Mouse (Mus musculus) urinary bladder, postnatal 25 days (tissue): ENCODE results near the gene Arid1b.
A peak's percentile ranks its signal among the peaks of the same experiment; 100 is the strongest.

Experiments used
- DNase-seq: peaks from one replicate; pipeline ENCODE4 v3.0.0; 2022; ENCODE audit warnings: low spot score

Arid1b gene

GRCm38 (mm10) chr17:5057286-5057685 lies 63.2 kb downstream of the Arid1b start:
- DNase-seq = no peak

DNA sequence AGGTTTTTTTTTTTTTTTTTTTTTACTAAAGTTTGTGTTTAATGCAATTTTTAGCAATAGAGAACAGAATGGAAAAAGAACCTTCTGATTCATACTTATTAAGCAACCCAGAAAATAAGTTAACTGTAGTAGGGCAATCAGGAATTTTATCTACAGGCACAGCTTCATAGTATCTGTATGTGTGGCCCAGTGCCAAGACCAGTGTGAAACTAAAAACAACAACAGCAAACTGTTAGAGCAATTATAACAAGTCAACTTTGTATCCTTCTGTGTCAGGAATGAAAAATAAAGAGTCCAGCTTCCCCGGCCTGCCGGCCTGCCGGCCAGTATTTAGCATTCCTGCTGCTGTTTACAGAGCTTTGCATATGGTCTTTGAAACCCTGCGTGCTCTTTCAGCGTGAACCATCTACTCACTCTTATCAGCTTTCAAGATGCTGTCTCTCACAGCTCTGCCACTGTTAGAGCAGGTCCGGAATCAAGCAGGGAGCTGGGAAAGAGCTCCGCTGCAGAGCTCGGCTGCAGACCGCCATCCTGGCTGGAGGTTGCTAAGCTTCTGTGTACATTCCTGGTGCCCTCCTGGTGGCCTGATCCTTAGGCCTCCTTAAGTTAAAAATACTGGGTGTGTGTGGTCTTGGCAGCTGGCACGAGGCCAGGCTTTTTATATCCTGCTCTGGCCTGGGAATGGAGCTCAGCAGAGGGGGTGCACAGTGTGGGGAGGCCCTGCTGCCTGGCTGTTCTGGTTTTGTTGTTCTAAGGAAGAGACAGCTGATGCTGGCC lies 64.0 kb downstream of the Arid1b start:
- no peak for DNase-seq

GRCm38 (mm10) chr17:5059092-5059601 lies 65.0 kb downstream of the Arid1b start:
- no peak for DNase-seq

- no peak for DNase-seq
These were observed 66.5 kb downstream of the Arid1b start for GRCm38 (mm10) chr17:5060515-5061084.

DNA sequence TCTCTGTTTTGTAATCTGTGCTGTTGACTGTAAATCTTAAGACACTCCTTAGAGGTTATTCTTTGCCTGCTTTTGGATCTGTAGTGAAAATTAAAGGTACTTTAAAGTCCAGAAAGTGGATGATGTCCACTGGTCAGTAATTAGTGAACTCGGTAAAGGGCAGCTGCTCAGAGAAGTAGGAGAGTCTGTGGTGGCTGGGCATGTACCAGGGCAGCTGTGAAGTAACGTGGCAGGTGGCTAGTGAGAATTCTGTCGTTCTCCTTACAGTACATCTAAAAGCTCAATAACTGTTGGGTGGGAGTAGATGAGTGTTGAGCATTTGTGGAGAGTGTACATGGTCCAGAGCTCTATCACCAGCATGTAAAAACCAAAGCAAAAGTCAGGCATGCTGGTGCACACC lies 67.1 kb downstream of the Arid1b start:
- DNase-seq = no peak

GRCm38 (mm10) chr17:5061593-5061992 lies 67.5 kb downstream of the Arid1b start:
- DNase-seq = no peak

DNA sequence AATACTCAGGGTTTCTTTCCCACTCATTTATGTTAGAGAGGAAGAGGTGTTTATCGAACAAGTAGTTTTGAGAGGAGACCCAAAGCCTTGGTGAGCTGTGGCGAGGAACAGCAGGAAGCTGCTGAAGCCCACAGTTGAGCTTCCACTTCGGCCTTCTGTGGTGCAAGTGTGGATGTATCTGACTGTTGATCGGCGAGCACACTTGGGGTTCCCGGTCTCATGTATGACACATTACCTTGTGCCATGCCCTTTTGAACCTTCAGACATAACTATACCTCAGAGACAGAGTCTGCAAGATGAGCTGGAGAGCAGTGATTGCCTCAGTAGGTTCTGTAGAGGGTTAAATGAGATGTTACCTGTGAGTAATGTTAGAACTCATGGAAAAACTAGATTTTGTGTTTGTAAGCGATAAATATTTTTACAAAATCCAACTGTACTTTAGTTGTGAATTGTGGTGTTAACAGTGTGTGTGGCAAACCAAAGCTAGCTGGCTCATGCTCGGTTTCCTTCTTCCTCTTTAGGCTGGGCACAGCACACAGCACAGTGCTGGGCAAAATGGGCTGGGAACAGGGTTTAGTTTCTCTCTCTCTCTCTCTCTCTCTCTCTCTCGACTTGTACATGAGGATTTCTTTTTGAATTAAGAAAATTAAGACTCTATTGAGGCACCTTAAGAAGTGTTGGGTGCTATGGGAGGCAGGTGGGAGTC lies 69.5 kb downstream of the Arid1b start:
- no peak for DNase-seq

GRCm38 (mm10) chr17:5064777-5065176 lies 70.6 kb downstream of the Arid1b start:
- no peak for DNase-seq

- DNase-seq = no peak
These were observed 71.1 kb downstream of the Arid1b start for GRCm38 (mm10) chr17:5065270-5065669.

GRCm38 (mm10) chr17:5066835-5067234 lies 72.7 kb downstream of the Arid1b start:
- DNase-seq = no peak

DNA sequence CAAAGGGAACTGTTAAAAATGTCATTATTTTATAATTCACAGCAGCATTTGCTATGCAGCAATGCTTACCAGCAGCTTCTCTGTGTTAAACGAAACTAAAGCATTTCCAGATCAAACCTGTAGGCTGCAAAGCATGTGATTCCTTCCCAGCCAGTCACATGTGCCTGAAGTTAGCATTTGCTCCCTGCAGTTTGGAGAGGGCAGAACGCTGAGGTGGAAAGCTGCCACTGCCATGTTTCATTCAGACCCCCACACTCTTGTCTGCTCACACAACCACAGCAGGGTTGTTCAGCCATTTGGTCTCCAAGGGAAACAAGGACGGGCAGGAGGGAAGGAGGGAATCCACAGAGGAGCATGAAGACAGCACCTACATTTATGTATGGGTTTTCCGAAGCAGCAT lies 73.1 kb downstream of the Arid1b start:
- DNase-seq = no peak

DNA sequence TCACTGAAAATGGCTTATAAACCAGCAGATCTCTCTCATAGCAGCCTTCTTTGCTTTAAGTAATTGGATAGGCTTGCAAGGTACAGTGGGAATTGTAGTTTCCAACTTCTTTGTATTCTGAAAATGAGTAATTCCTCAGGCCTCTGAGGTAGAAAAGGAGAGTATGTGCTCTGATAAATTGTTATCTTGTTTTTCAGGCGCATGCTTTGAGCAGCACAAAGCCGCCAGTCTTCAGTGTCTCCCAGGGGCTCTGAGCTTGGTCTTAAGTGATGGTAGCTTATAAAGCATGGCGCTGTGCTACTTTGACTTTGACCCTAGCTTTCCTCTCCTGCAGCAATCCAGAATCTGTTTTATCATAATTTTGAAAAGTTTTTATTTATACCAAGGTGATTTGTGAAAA lies 76.3 kb downstream of the Arid1b start:
- DNase-seq = no peak

DNA sequence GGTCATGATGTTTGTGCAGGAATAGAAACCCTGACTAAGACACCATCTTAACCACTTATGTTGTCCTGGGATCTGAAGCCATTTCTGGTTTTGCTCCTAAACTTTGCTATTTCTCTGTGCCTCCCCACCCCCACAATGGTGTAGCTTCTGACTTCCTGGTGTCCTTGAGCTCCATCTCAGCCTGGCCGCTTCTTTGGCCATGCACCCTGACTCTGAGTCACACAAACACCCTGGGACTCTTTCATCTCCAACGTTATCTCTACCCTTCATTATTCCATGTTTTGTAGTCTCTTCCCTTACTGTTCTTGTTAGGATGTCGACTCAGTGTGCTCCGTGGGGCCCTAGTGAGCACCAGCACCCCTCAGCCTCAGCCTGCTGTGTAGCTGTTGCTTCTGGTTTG lies 78.4 kb downstream of the Arid1b start:
- DNase-seq = no peak

GRCm38 (mm10) chr17:5074752-5075506 lies 80.8 kb downstream of the Arid1b start:
- no peak for DNase-seq

DNA sequence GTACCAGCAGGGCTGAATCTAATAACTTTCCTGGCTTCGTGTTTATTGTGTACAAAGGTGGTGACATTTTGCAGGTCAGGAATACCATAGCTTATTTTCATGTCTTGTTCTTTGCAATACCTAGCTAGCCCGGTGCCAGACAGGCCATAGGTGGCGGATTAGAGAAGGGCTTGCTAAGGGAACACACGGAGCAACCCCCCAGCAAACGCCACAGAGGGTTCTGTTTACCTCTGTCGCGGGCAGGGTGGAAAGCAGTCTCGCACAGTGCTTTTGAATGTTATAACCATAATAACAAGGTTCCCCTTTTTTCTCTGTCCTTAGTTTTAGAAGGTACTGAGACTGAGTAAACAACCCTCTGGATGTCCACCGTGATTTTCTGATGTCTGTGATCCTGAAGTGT lies 83.9 kb downstream of the Arid1b start:
- no peak for DNase-seq

- DNase-seq = no peak
These were observed 84.4 kb downstream of the Arid1b start for GRCm38 (mm10) chr17:5078576-5078975.

DNA sequence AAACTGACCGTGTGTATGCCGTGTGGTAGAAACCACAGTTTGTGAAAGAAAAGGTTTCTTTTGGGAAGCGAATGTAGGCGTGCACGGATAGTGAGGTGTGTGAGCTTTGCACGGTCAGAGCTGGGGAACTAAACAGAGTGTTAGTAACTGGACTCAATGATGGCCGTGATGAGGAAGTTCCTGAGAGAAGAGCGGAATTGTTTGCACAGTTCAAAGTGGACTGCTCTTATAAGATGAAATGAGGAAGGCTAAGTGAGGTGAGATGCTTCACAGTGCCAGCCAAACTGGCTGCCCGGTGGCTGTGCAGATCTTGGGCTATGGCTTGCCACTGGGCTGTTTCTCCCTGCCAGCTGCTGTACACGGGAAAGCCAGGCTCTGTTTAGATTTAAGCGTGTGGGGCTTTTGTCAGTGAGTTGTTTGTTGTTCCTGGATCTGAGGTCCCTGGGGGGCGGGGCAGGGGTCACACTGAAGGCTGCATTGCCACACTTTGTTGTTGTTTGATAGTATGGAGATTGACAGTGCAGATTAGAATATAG lies 86.8 kb downstream of the Arid1b start:
- no peak for DNase-seq

- peak; percentile 43 for DNase-seq
These were observed 88.1 kb downstream of the Arid1b start for GRCm38 (mm10) chr17:5082274-5082673.

DNA sequence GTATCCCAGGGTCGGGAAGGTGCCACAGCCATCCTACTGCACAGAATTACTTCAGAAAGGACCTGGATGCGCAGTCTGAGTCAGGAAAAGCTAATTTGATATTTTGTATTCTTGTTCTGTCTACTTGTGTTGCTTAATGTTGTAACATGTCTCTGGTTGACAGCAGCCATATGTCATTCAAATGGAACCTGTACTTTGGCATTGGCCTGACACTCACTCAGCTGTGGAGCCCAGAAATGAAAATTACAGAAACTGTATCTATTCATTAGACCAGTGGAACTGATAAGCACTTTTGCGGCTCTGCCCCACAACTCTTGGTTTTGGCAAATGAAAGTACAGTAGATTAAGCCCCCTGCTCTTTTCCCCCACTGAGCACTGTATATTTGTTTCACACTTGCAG lies 89.4 kb downstream of the Arid1b start:
- no peak for DNase-seq

- no peak for DNase-seq
These were observed 90.0 kb downstream of the Arid1b start for GRCm38 (mm10) chr17:5084139-5084538.

- no peak for DNase-seq
These were observed 90.9 kb downstream of the Arid1b start for GRCm38 (mm10) chr17:5085004-5085403.

DNA sequence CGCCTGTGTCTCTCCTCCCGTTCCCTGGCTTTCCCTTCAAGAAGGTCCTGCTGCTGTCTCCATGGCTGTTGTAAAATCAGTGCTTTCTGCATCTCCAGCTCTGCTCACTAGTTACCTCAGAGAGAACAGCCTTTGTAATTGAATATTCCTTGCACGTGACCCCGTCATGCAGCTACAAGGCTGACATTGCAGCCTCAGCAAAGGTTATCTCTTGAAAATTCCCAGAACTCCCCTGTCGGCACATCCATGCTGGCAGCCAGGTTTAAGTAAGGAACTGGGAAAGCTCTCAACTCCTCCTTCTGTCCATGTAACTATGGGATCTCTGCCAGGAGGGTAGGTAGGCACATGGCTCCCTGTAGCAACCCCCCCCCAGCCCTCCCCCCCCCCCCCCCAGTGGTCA lies 91.8 kb downstream of the Arid1b start:
- no peak for DNase-seq
